Comparison of ENCODE assay signal across 28 mouse cellular contexts in genomic region chr8:108966041-108966440, GRCm38 (mm10).
DNase-seq lines count a peak whose midpoint lies in the region; ATAC-seq and TF ChIP-seq lines count a peak whose summit lies in the region.
"Had no signal": no experiment of that assay in that cellular context is flagged by ENCODE, and none has a peak within 500 bp of the region (broad histone marks: within the 10 kb centered on the region; RNA-seq: fewer than 3 reads in every experiment).

No protein-coding gene starts in this region.

- H3K27ac ChIP-seq in heart, embryonic 10.5 days: no peak overlapping the region
- H3K27ac ChIP-seq in heart, embryonic 11.5 days (ENCODE audit: low read depth, low read length): no peak overlapping the region
- no peak overlapping the region for H3K27ac ChIP-seq in limb, embryonic 11.5 days (replicated peaks; ENCODE audit: low read depth, low read length)
- H3K27ac ChIP-seq in limb, embryonic 10.5 days: no peak overlapping the region
- no peak overlapping the region for H3K27ac ChIP-seq in midbrain, postnatal 0 days (ENCODE audit: low read depth, low read length)
- no peak overlapping the region for H3K27ac ChIP-seq in midbrain, embryonic 10.5 days (replicated peaks)
- H3K27ac ChIP-seq: forebrain, embryonic 15.5 days; gastrocnemius, adult 2 months; hindbrain, embryonic 13.5 days; limb, embryonic 13.5 days; lung, embryonic 15.5 days; neural tube, embryonic 15.5 days; stomach, postnatal 0 days had no signal

- no peaks in the 10 kb centered on the region for H3K27me3 ChIP-seq in heart, embryonic 10.5 days (ENCODE audit: insufficient read depth, poor library complexity, severe bottlenecking)
- H3K27me3 ChIP-seq in heart, embryonic 11.5 days (ENCODE audit: control insufficient read depth, insufficient read depth, low read length): no peaks in the 10 kb centered on the region
- no peaks in the 10 kb centered on the region for H3K27me3 ChIP-seq in limb, embryonic 11.5 days (ENCODE audit: control insufficient read depth, insufficient read depth, low read length)
- no peaks in the 10 kb centered on the region for H3K27me3 ChIP-seq in limb, embryonic 10.5 days (ENCODE audit: low read depth, poor library complexity, severe bottlenecking)
- no peaks in the 10 kb centered on the region for H3K27me3 ChIP-seq in midbrain, postnatal 0 days (ENCODE audit: insufficient read depth, low read length)
- no peaks in the 10 kb centered on the region for H3K27me3 ChIP-seq in midbrain, embryonic 10.5 days (ENCODE audit: low read depth, poor library complexity, severe bottlenecking)
- H3K27me3 ChIP-seq: forebrain, embryonic 15.5 days; hindbrain, embryonic 13.5 days; limb, embryonic 13.5 days; lung, embryonic 15.5 days; megakaryocyte, embryonic 14.5 days; neural tube, embryonic 15.5 days had no signal

- no peak overlapping the region for H3K9ac ChIP-seq in heart, embryonic 11.5 days (ENCODE audit: low read depth, low read length)
- H3K9ac ChIP-seq in limb, embryonic 11.5 days (ENCODE audit: low read length): no peak overlapping the region
- no peak overlapping the region for H3K9ac ChIP-seq in midbrain, postnatal 0 days (replicated peaks; ENCODE audit: low read length, poor library complexity, severe bottlenecking)
- H3K9ac ChIP-seq: forebrain, embryonic 15.5 days; hindbrain, embryonic 13.5 days; limb, embryonic 13.5 days; lung, embryonic 15.5 days; neural tube, embryonic 15.5 days had no signal

- no peak overlapping the region for H3K4me2 ChIP-seq in heart, embryonic 11.5 days
- H3K4me2 ChIP-seq in limb, embryonic 11.5 days (ENCODE audit: low read depth, severe bottlenecking): no peak overlapping the region
- no peak overlapping the region for H3K4me2 ChIP-seq in midbrain, postnatal 0 days (ENCODE audit: low read depth, low read length, poor library complexity, severe bottlenecking)
- H3K4me2 ChIP-seq: forebrain, embryonic 15.5 days; hindbrain, embryonic 13.5 days; limb, embryonic 13.5 days; liver, embryonic 11.5 days; lung, embryonic 15.5 days; neural tube, embryonic 15.5 days had no signal

- peak; percentile 48 for DNase-seq in heart, embryonic 10.5 days (ENCODE audit: low spot score)
- peak; percentile 14 for DNase-seq in limb, embryonic 11.5 days (ENCODE audit: low spot score)
- no peak for DNase-seq in limb, embryonic 10.5 days (ENCODE audit: low spot score)
- DNase-seq in midbrain, postnatal 0 days (ENCODE audit: low spot score): peak; percentile 15
- DNase-seq in midbrain, embryonic 10.5 days (ENCODE audit: low spot score): no peak
- peak; percentile 47 for DNase-seq in brain, embryonic 14.5 days (ENCODE audit: low read depth)
- DNase-seq: adrenal gland, adult 8-10 months; cerebellum, adult 8-10 months; cerebellum, postnatal 25 days; gastrocnemius, adult 2 months; heart, postnatal 36 days; kidney, postnatal 10 days; layer of hippocampus, adult 9-11 months; lung, postnatal 4 days; right cerebral cortex, adult 18-20 months; thymus, adult 18-20 months; thymus, postnatal 25 days had no signal

- H3K4me1 ChIP-seq in heart, embryonic 10.5 days: no peaks in the 10 kb centered on the region
- no peaks in the 10 kb centered on the region for H3K4me1 ChIP-seq in heart, embryonic 11.5 days (ENCODE audit: control insufficient read depth, insufficient read depth, low read length)
- 0 out of 2 replicates have a peak, but pooled peaks cover 2% of the 10 kb centered on the region for H3K4me1 ChIP-seq in limb, embryonic 11.5 days (ENCODE audit: control insufficient read depth, insufficient read depth, low read length)
- H3K4me1 ChIP-seq in limb, embryonic 10.5 days: peaks cover 7% of the 10 kb centered on the region
- H3K4me1 ChIP-seq in midbrain, postnatal 0 days (ENCODE audit: insufficient read depth, low read length): no peaks in the 10 kb centered on the region
- H3K4me1 ChIP-seq in midbrain, embryonic 10.5 days: peaks cover 3% of the 10 kb centered on the region; the same call in 1 of the 2 replicates
- H3K4me1 ChIP-seq: forebrain, embryonic 15.5 days; limb, embryonic 13.5 days; lung, embryonic 15.5 days; megakaryocyte, embryonic 14.5 days; neural tube, embryonic 15.5 days had no signal

- H3K4me3 ChIP-seq in heart, embryonic 10.5 days: no peak overlapping the region
- H3K4me3 ChIP-seq in heart, embryonic 11.5 days (ENCODE audit: low read depth, low read length): no peak overlapping the region
- H3K4me3 ChIP-seq in limb, embryonic 11.5 days (ENCODE audit: low read depth, low read length): no peak overlapping the region
- no peak overlapping the region for H3K4me3 ChIP-seq in limb, embryonic 10.5 days
- no peak overlapping the region for H3K4me3 ChIP-seq in midbrain, postnatal 0 days (ENCODE audit: low read depth, low read length)
- no peak overlapping the region for H3K4me3 ChIP-seq in midbrain, embryonic 10.5 days
- H3K4me3 ChIP-seq: forebrain, embryonic 15.5 days; gastrocnemius, adult 2 months; hindbrain, embryonic 13.5 days; limb, embryonic 13.5 days; lung, embryonic 15.5 days; megakaryocyte, embryonic 14.5 days; neural tube, embryonic 15.5 days had no signal

- no peaks in the 10 kb centered on the region for H3K36me3 ChIP-seq in heart, embryonic 10.5 days
- H3K36me3 ChIP-seq in heart, embryonic 11.5 days (ENCODE audit: control insufficient read depth, insufficient read depth, low read length): no peaks in the 10 kb centered on the region
- no peaks in the 10 kb centered on the region for H3K36me3 ChIP-seq in limb, embryonic 11.5 days (ENCODE audit: control insufficient read depth, insufficient read depth, low read length)
- H3K36me3 ChIP-seq in limb, embryonic 10.5 days: no peaks in the 10 kb centered on the region
- no peaks in the 10 kb centered on the region for H3K36me3 ChIP-seq in midbrain, postnatal 0 days (ENCODE audit: insufficient read depth, low read length)
- no peaks in the 10 kb centered on the region for H3K36me3 ChIP-seq in midbrain, embryonic 10.5 days
- H3K36me3 ChIP-seq: forebrain, embryonic 15.5 days; hindbrain, embryonic 13.5 days; limb, embryonic 13.5 days; lung, embryonic 15.5 days; neural tube, embryonic 15.5 days had no signal

- ATAC-seq in heart, embryonic 11.5 days (replicated peaks; ENCODE audit: insufficient number of reproducible peaks, low FRiP score, low TSS enrichment): no peak
- no peak for ATAC-seq in limb, embryonic 11.5 days (ENCODE audit: insufficient number of reproducible peaks, low FRiP score, low TSS enrichment, low read depth)
- ATAC-seq in midbrain, postnatal 0 days (ENCODE audit: low FRiP score): no peak
- ATAC-seq: CD4-positive, CD25-positive, alpha-beta regulatory T cell, adult 4 months; forebrain, embryonic 15.5 days; intestine, postnatal 0 days had no signal

- WGBS in heart, embryonic 10.5 days: 83% methylated on average over 12 of the region's 12 CpGs
- 73% methylated on average over 12 of the region's 12 CpGs for WGBS in heart, embryonic 11.5 days (ENCODE audit: insufficient replicate concordance)
- WGBS in limb, embryonic 11.5 days: 88% methylated on average over 12 of the region's 12 CpGs
- WGBS in limb, embryonic 10.5 days: 89% methylated on average over 12 of the region's 12 CpGs
- 64% methylated on average over 12 of the region's 12 CpGs for WGBS in midbrain, postnatal 0 days
- WGBS in midbrain, embryonic 10.5 days: 84% methylated on average over 12 of the region's 12 CpGs

- H3K9me3 ChIP-seq in heart, embryonic 10.5 days: no peaks in the 10 kb centered on the region
- no peaks in the 10 kb centered on the region for H3K9me3 ChIP-seq in heart, embryonic 11.5 days (replicated peaks; ENCODE audit: control insufficient read depth, low read length)
- H3K9me3 ChIP-seq in limb, embryonic 11.5 days (ENCODE audit: control insufficient read depth, low read length): no peaks in the 10 kb centered on the region
- no peaks in the 10 kb centered on the region for H3K9me3 ChIP-seq in limb, embryonic 10.5 days (replicated peaks)
- H3K9me3 ChIP-seq in midbrain, postnatal 0 days (ENCODE audit: low read length): no peaks in the 10 kb centered on the region
- no peaks in the 10 kb centered on the region for H3K9me3 ChIP-seq in midbrain, embryonic 10.5 days (replicated peaks)
- H3K9me3 ChIP-seq: forebrain, embryonic 15.5 days; hindbrain, embryonic 13.5 days; limb, embryonic 13.5 days; lung, embryonic 15.5 days; neural tube, embryonic 15.5 days had no signal

- no peak for TF ChIP-seq POLR2A in brain, embryonic 14.5 days (IDR thresholded peaks at IDR 0.05; ENCODE audit: borderline replicate concordance, extremely low read depth, insufficient read depth, insufficient read length, poor library complexity, severe bottlenecking)

- no peak for TF ChIP-seq CTCF in midbrain, postnatal 0 days (IDR thresholded peaks at IDR 0.05)
- no peak for TF ChIP-seq CTCF in brain, embryonic 14.5 days (IDR thresholded peaks at IDR 0.05; ENCODE audit: borderline replicate concordance, extremely low read depth, insufficient read depth, insufficient read length)

Comparison
In these comparisons a context has a peak if more than half of its experiments do, and no peak if none do; other contexts are left out.
1. DNase-seq: peak in heart, embryonic 10.5 days (single experiment), limb, embryonic 11.5 days (single experiment), midbrain, postnatal 0 days (single experiment) and brain, embryonic 14.5 days (single experiment); none in limb, embryonic 10.5 days (single experiment) and midbrain, embryonic 10.5 days (single experiment).